Mouse (Mus musculus): ENCODE data around the gene Dlk2.

Gene Dlk2

DNA sequence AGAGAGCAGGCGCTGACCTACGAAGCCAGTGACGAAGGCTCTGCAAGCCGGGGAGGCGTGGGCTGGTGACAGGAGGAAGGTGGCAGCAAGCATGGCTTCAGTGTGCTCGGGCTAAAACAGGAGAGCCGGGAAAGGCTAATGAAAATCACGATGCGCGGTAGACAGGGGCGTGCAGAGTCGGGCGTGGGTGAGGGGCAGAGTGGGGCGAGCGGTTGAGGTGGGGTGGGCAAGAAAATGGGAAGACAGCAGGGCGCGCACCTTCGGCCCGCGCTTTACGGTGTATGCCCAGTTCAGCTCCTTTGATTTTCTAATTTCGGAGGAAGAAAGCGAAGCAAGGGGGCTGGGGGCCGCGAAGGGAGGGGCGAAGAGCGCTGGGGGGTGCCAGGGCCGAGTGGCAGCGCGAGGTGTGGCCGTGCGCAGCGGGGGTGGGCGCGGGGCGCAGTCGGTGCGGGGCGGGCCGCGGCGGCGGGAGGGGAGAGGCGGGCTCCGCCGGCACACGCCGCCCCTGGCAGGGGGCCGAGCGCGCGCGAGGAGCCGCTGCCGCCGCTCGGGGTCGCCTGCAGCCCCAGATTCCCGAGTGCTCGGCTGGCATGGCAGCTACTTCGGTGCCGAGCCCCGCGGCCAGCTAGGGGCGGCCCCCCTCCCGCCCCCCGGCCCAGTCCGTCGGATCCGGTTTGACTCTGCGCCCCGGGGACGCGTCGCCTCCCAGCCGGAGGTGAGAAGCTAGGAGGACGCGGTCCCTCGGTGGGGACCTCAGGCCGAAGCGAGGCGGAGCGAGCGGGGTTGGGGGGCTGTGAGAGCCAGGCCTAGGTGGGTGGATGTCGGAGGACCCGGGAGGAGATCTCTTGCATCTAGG is at the start of gene Dlk2:
TSS of gene Dlk2 (plus strand) at position 58 of the 856 bp plus-strand sequence.
- no peak for DNase-seq (ENCODE audit: low spot score)

DNA sequence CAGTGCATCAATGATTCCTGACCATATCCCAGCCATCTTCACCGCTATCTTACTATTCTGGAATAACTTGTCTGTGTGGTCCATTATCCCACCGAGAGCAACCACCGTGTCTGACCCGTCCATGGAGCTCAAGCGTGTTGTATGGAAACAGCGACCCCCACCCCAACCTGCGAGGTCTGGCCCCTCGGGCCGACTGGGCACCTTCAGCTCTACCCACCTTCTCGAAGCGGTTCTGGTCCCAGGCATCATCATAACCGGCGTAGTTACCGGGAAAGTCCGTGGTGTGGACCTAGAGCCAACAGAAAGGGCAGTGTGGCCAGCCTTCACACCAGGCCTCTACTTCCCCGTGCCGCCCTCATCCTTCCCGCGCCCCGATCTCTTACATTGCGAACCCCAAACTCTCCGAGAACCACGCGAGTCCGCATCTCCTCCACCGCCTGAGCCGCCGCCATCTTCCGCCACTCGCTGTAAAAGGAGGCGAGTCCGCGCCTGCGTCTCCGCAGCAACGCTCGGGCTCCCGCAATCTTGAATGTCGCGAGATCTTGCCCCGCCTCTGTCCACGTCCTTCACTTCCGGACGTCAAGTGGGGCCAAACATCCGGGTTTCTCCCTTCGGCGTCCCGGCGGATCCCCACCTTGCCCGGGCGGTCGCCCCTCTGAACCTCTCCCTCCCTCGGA is 49.6 kb upstream of the Dlk2 start, which contains the start of the genes Polr1c and Yipf3:
TSS of gene Polr1c (minus strand) at position 543 of the 677 bp plus-strand sequence.
TSS of gene Yipf3 (plus strand) at position 569 of the 677 bp plus-strand sequence.
- DNase-seq (ENCODE audit: low spot score) = peak; percentile 92

DNA sequence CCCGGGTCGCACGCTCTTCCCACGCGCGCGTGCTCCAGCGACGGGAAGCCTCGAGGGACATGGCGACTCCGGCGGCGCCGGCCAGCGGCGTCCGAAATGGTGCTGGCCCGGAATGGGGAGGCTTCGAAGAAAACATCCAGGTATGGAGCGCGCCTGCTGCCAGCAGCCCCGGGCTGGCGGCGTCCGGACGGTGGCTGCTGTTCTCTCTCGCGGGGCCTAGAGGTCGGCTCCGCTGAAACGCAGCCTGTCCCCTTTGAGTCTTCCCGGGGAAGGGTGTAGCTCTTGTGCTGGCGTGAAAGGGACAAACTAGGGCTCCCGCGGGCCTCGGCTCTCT is 49.1 kb upstream of the Dlk2 start:
- no peak for DNase-seq (ENCODE audit: low spot score)

DNA sequence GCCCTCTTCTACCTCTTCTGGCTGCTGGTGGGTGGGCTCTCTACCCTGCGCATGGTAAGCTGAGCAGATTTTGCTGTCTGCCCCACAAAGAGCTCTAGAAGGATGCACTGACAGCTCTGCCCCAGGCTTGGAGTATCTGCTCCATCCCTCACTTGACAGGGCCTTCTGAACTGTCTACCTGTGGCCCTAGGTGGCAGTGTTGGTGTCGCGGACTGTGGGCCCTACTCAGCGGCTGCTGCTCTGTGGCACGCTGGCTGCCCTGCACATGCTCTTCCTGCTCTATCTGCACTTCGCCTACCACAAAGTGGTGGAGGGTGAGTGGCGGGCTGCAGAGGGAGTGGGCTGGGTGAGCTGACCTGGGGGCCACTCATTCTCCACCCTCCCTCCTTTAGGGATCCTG is 46.0 kb upstream of the Dlk2 start:
- no peak for DNase-seq (ENCODE audit: low spot score)

DNA sequence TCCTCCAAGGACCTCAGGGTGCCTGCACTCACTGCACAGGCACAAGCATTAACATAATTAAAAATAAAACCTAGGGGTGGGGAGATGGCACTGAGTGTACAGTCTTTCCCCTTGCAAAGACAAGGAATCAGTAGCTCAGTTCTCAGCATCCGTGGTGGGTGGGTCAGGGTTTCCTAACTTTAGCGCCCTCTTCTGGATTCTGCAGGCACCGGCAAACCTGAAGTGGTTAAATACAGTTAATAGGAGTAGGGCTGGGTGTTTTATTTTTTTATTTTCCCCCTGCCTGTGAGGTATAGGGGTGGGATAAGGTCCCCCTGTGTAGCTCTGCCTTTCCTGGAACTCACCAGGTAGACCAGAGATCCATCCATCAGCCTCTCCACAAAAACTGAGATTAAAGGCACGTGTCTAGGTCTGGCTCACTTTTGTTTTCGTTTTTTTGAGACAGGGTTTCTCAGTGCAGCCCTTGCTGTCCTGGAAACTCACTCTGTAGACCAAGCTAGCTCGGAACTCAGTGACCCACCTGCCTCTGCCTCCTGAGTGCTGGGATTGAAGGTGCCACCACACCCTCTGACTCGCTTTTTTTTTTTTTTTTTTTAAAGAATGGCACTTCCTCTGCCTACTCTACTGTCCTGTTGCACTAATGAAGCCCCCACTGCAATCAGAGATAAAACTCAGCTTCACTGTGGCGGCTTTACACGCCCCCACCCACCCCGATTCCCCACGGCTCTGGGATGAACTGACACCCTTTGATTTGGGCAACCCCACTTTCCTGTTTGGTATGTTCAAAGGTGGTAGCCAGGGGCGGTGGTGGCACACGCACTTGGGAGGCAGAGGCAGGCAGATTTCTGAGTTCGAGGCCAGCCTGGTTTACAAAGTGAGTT is 44.4 kb upstream of the Dlk2 start:
- no peak for DNase-seq (ENCODE audit: low spot score)

DNA sequence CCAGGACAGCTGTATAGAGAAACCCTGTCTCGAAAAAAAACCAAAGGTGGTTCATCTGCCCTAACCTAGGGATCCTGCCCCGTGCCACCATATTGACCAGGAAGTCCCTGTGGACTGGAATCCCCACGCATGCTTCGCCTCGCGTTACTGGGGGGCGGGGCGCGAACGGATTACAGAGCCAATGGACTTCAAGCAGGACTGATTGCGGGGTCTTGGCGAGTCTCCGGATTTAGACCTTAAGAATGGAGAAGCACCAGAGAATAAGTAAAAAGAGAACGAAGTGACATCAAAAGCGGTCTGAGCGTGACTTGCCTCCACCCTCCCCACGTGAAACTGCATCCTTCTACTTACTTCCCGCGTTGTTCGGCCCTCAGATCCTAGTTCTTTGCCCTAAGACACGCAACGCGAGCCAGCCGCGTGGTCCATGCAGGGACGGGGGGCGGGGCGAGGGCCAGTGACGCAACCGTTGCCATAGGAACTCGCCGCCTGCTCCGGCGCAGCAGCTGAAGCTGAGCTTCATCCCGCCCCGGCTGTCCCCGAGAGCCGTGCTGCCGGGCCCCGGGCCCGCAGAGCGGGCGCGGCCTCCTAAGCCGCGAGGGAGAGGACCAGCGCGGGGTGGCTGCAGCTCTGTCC is 43.7 kb upstream of the Dlk2 start, which contains the start of gene Lrrc73:
TSS of gene Lrrc73 (plus strand) at position 80 of the 633 bp plus-strand sequence.
- DNase-seq (ENCODE audit: low spot score) = peak; percentile 91

DNA sequence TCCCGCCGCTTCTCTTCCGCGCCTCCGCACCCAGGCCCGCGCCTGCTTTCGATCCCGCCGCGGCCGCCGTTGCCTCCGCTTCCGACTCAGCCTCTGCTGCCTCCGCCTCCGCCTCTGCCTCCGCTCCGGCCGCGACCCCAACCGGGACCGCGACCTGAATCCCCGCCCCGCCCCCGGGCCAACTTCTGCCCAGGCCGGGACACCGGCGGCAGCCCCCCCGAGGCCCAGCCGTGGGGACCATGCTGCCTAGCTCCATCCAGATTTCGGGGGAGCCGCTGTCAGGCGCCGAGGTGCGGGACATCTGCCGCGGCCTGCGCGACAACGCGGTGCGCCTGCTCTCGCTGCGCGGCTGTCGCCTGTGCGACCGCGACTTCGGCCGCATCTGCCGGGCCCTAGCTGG is 43.1 kb upstream of the Dlk2 start:
- DNase-seq (ENCODE audit: low spot score) = no peak

DNA sequence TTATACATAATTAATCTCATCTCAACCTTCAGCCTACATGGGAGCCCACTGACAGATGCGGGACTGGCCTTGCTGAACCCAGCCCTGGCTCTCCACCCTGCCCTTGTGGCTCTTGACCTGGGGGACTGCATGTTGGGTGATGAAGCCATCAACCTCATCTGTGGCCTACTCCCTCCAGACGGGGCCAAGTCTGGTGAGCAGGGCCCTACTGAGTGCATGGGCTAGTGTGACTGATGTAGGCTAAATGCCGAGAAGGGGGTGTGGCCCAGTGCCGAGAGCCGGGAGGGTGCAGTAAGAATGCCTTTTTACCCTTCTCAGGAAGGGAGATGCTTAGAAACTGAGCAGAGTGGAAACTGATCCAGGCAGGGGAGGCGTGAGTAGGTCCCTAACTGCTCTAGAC is 42.1 kb upstream of the Dlk2 start:
- no peak for DNase-seq (ENCODE audit: low spot score)

DNA sequence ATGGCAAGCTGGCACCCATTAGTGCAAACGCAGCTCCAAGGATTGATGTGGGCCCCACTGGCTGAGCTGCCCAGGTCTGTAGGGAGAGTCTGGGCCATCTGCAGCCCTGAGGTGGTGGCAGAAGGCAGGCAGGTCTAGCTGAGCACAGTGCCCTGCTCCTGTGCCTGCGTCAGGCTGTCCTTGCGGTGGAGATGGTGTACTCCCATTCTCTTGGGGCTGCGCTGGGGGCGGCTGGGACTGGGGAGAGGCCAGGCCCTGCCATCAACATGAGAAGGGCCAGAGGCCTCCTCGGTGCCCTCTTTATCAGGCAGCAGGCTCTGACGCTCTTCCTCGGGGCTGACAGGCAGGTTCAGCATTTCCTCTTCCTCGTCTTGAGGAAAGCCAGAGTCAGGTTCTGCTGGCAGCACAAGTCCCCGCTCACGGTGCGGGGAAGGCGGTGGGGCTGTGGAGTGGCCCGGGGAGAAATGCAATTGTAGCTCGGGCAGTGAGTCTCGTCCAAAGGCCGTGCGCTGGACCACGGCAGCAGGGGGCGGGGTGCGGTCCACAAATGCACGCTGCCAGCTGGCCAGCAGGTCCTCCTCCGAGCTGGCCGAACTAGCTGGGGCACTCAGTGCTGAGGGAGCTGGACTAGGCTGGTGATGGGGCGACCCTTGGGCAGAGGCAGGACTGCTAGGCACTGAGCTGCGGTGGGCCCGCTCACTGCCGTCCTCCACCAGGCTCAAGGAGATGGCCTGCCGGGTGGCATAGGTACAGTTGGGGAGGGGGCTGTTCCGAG is 38.8 kb upstream of the Dlk2 start:
- DNase-seq (ENCODE audit: low spot score) = no peak

DNA sequence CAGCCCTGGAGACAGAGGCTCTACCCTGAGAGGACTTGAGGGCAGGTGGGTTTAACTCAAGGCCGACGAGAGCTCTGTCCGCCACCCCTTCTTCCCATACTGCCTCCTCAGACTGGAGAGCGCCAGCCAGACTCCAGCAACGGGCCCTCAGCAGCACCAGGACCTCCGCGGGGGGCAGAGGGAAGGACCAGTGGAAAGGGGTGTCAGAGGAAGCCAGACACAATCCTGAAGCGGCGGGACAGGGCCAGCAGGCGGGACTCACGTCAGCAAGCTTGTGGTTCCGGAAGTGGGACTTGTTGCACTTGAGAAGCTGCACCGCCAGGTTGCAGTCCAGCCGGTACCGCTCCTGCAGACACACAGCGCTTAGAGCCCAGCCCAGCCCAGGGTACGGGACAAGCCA is 37.5 kb upstream of the Dlk2 start:
- DNase-seq (ENCODE audit: low spot score) = no peak

DNA sequence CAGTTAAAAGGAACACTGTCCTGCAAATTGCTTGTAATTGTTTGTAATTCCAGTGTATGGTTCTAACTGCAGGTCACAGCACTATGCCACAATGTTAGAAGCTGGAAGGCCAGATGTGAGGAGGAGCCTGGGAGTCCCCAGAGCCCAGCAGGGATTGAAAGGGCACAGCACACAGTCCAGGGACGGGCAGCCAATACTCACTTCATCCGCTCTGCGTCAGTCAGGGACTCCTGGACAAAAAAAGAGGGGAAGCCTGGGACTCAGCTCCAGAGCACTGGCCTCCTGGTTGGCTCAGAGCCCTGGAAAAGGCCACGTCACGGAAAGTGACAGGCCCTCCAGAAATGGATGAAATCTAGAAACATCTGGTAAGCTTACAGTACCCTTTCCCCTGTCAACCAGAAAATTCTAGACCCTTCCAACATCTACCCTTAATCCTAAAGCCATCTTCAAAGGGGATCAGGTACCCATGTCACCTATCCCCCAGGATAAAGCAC is 35.0 kb upstream of the Dlk2 start:
- no peak for DNase-seq (ENCODE audit: low spot score)

DNA sequence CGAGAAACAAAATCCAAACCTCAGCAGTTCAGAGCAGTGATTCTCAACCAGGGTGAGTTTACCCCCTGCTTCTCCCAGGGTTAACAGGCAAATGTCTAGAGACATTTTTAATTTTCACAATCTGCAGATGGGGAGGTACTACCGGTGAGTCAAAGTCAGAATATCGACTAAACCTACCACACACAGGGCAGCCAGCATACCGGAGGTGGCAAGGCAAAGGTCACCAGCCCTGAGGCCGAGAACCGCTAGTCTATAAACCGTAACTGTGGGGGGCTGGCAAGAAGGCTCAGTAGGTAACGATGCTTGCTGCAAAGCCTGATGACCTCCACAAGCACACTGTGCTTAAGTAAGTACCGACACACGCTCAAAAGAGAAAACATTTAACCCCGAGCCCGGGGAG is 31.7 kb upstream of the Dlk2 start:
- DNase-seq (ENCODE audit: low spot score) = no peak

DNA sequence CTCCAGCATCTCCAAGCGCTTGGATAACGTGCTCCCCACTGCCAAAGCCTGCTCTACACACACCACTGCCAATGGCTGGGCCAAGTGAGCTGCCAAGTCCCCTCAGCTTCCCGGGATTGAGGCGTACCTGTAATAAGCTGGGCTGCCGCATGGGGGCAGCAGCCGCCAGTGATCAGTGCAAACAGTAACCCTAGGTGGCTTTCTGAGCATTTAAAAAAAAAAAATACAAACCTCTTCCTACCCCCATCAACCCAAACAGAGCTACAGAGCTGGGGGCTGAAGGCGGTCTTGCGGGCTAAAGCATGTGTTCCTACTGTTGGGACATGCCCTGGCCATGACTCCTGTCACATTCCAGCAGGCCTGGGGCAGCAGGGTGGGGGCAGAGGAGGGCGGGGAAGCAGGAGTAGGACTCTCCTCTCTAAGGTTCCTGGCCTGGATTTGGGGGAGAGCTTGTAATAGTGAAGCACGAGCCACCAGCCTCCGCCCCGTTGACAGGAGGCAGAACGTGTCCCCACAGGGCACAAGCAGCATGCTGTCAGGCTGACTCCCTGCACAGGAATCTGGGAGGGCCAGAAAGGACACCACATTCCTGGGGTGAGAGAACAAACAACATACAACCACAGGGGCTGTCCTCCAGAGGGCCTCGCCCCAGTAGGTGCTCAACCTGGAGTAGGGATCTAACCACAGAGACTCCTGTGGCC is 31.2 kb upstream of the Dlk2 start:
- peak; percentile 73 for DNase-seq (ENCODE audit: low spot score)

DNA sequence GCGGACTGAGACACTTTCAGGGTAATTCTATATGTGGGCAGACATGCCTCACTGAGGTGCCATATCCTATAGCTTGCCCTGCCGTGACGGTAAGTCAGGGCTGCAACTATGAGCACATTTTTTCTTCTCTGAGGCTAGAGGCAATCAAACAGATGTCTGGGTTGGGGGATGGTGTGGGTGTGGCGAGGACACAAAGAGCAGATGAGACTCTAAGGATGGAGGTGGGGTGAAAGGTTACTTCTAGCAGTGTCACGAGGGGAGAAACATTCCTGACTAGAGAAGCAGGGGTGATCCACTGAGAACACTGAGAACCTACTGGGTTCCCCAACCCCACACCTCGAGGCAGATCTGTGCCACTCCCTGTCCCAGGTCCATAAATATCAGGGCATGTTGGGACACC is 30.2 kb upstream of the Dlk2 start:
- no peak for DNase-seq (ENCODE audit: low spot score)

DNA sequence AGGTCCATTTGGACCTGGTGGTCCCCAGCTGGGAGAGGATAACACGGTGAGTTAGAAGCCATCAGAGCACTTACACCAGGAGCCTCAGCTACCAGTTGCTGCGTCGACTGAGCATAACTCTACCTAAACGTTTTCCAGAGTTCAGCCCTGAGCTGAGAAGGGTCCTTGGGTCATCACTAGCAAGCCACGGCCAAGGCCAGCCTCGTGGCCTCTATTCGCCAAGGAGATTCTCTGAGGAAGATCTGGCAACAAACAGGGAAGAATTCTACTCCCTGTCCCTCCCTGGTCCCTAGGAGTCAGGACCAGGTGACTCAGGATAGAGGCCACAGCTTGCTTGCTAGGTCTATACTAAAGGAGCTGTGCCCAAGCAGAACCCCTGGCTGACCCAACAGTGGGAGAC is 29.7 kb upstream of the Dlk2 start:
- DNase-seq (ENCODE audit: low spot score) = no peak

DNA sequence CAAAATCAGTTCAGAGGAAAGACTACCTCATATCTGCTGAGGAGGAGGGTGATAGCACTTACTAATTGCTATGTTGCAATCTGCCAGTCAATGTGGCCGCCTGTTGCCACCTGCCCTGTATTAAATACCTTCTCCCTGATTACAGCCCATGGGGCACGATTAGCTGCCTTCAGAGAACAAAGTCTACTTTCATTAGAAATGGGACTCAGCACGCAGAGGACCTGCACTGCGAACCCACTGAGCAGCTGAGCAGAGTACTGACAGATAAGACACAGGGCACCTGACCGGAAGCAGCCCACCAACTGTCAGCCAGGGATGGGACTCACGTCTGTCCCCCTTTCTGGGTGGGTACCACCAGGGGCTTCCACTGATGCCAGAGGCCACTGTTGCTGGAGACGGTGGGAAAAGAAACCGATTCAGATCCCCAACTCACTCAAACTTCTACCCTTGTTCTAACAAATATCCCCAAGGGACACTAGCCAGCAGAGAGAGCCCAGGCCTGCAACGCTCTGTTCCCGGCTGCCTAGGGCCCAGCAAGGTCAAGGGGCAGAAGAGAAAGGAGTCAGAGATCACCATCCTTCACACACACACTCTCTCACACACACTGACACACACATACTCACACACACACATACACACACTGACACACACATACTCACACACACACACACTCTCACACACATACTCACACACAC is 29.0 kb upstream of the Dlk2 start:
- DNase-seq (ENCODE audit: low spot score) = no peak

DNA sequence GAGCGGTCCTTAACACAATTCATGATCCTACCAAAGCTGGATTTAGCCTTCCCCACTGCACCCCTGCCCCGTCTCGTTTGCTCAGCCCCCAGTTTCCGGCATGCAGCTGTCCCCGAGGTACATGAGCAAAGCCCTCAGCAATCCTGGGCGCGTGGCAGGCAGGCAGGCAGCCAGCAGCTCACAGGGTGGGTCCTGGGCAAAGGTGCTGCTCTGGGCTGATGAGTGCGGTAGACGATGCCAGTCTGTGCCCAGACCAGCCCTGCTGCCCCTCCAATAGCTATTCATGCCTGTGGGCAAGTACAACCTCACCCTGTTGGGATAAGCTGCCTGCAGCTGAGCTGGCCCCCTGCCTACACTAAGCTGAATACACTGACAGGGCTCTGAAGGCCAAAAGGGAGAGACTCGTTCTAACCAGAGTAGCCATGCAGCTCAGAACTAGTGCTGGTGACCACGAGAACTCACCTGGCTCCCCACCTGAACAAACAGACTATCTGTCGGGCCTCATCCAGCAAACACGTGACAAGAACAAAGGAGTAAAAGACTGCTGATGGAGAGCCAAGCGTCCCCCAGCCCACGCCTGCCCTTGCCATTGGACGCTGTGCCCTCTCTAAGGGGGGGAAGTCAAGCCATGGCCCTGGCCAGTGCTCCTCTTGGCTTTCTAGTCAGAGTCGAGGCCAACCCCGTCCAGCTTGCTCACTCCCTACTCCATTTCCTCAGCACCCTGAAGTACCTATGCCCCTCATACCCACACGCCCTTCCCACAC is 27.3 kb upstream of the Dlk2 start:
- DNase-seq (ENCODE audit: low spot score) = peak; percentile 54

DNA sequence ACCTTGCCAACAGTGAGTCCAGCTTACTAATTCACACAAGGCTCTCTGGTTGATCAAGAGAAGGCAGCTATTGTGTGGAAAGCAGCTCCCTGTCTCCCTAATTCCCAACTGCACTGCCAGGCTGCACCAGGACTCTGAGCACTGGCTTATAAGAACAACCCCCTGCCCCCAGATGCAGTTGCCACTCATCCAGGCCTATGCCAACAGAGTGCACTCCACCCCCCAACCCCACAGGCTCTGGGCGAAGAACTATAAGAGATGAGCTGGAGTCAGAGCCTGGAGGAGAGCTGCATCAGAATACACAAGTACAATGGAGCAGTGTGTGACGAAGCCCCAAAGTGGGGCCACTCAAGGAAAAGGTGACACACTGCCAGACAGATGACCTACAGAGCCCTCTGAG is 25.2 kb upstream of the Dlk2 start:
- no peak for DNase-seq (ENCODE audit: low spot score)

DNA sequence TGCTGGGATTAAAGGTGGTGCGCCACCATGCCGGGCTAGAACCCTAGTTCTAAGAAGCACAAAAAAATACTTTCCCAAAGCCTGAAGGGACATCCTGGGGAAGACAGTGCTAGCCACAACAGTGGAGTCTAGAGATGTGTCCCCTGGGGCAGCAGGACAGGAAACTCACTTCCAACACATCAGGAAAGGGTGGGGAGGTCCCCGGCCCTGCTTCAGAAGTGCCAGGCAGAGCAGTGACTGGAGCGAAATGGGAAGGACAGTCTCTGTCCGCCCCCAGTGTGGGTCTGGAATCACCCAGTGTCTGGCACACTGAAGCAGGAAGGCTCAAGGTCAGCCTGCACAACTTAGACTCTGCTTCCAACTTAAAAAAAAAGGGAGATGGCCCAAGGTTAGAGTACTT is 24.5 kb upstream of the Dlk2 start:
- no peak for DNase-seq (ENCODE audit: low spot score)
